Mouse (Mus musculus): Measurements from ENCODE around the gene Trpm3.

DNA sequence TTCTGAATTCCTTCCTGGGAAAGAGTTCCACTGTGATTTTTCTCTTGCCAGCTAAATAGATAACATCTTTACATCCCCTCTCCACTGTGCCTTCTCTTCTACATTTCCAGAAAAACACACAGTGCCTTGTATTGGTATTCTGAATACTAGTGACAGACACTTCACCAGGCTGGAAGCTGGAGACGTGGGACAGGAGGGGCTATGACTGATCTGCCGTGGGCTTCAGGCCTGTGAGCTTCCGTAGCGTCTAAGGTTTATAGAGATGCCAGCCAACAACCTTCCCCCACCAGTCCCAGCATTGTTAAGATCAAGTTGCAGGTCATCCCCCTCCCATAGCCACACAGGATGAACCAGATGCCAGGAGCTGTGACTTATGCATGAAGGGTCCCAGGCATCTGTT is 518.4 kb downstream of the Trpm3 start:
- no peak for TF ChIP-seq CTCF (IDR thresholded peaks at IDR 0.05; ENCODE audit: low read depth)
- no peak for TF ChIP-seq EP300 (IDR thresholded peaks at IDR 0.05; ENCODE audit: low read depth)
